Mouse (Mus musculus) heart, adult 11 months (tissue): ENCODE results near the gene Gm3317.
"Not testable (repeated sequence)": the region's sequence is repeated elsewhere in the genome, so short reads cannot be mapped to it uniquely, and the experiment has no call there.

ENCODE experiments used
- DNase-seq: peaks from one replicate; pipeline ENCODE4 v3.0.0; 2022

The Gm3317 gene

GRCm38 (mm10) chr14:5164235-5164634 lies at the start of gene Gm3317:
TSS of gene Gm3317 (plus strand) at chr14:5164535.
- not testable (repeated sequence) for DNase-seq

- not testable (repeated sequence) for DNase-seq
Observed at GRCm38 (mm10) chr14:5131219-5131618, 33.1 kb upstream of the Gm3317 start, which contains the start of gene Gm8279. TSS of gene Gm8279 (plus strand) at chr14:5131519.

GRCm38 (mm10) chr14:5185493-5185892 lies 21.2 kb downstream of the Gm3317 start, which contains the start of gene Gm8271:
TSS of gene Gm8271 (plus strand) at chr14:5185793.
- not testable (repeated sequence) for DNase-seq
